Mouse (Mus musculus) small intestine, adult 2 months (tissue): ENCODE measurements around the gene Paip2b. TPM values are rescaled to one million over a fixed set of nuclear protein-coding genes. Genes with fewer than 3 reads are reported as not detected.

Experiments
- H3K27ac ChIP-seq: fragments of 200-500 bp; 2 replicates; pipeline ENCODE4 v1.5.1; 2012; ENCODE audit warnings: low read depth, low read length, control low read depth, inconsistent platforms; ENCODE audit not compliant: insufficient read depth
- H3K27me3 ChIP-seq: fragments of 200-500 bp; 2 replicates; pipeline ENCODE4 v1.6.1; 2012; ENCODE audit warnings: mild to moderate bottlenecking, moderate library complexity, low read length, inconsistent platforms; ENCODE audit not compliant: control insufficient read depth, insufficient read depth
- H3K36me3 ChIP-seq: fragments of 200-500 bp; 2 replicates; pipeline ENCODE4 v1.6.1; 2012; ENCODE audit warnings: mild to moderate bottlenecking, low read length, control low read depth, inconsistent platforms; ENCODE audit not compliant: control insufficient read depth, insufficient read depth
- H3K4me1 ChIP-seq: fragments of 200-500 bp; 2 replicates; pipeline ENCODE4 v1.6.1; 2012; ENCODE audit warnings: low read length, inconsistent platforms, mixed read lengths; ENCODE audit not compliant: control insufficient read depth, insufficient read depth, insufficient read length
- H3K4me3 ChIP-seq: fragments of 200-500 bp; 2 replicates; pipeline ENCODE4 v1.5.1; 2012; ENCODE audit warnings: low read depth, mild to moderate bottlenecking, control low read depth, inconsistent platforms, low read length, moderate library complexity
- CTCF ChIP-seq: fragments of 200-500 bp; IDR thresholded peaks from 2 replicates; pipeline ENCODE4 v1.5.1; 2012; ENCODE audit warnings: low read depth, mild to moderate bottlenecking, control low read depth, inconsistent platforms, low read length, moderate library complexity, mixed read lengths; ENCODE audit not compliant: insufficient replicate concordance, insufficient read length; ENCODE audit errors: extremely low read depth
- POLR2A ChIP-seq: fragments of 200-500 bp; IDR thresholded peaks from 2 replicates; pipeline ENCODE4 v1.6.1; 2012; ENCODE audit warnings: low read depth, mild to moderate bottlenecking, control low read depth, inconsistent platforms, low read length, moderate library complexity
- WGBS: fragments of 180-500 bp; shearing (Covaris S2); methylation state at CpG from one replicate; pipeline ENCODE4 v1.1.7; 2018; 5-methylcytosine and 5-hydroxymethylcytosine counted together
- polyA plus RNA-seq: library from polyadenylated mRNA; depleted of rRNA; stranded (reverse); fragments of >200 nt; gene quantifications from 2 replicates; pipeline ENCODE4 v1.2.3, GENCODE M21; 2012; rRNA removed

Gene Paip2b
- polyA plus RNA-seq: 1.4 TPM in 2 replicates

GRCm38 (mm10) chr6:83831606-83832123 is at the start of gene Paip2b:
Paip2b (minus strand) TSS chr6:83831741.
- H3K27ac ChIP-seq: peak within 1 kb of the TSS; percentile 26; the same call in 1 of the 2 replicates
- H3K4me3 ChIP-seq: peak within 1 kb of the TSS; percentile 74
- TF ChIP-seq POLR2A (peak; percentile 93), CTCF (no peak)
- H3K27me3 ChIP-seq: no peaks in the 10 kb centered on the region
- under 1% methylated on average over 37 of the region's 37 CpGs for WGBS
- H3K36me3 ChIP-seq: no peaks in the 10 kb centered on the region
- peaks cover 2% of the 10 kb centered on the region; the same call in 1 of the 2 replicates for H3K4me1 ChIP-seq

GRCm38 (mm10) chr6:83879815-83880214 is 48.3 kb upstream of the Paip2b start:
- WGBS: 5% methylated on average over 4 of the region's 4 CpGs
- Histone ChIP-seq H3K27ac (no peak overlapping the region), H3K4me1 (no peaks in the 10 kb centered on the region), H3K27me3 (no peaks in the 10 kb centered on the region; the same call in 1 of the 2 replicates), H3K4me3 (no peak overlapping the region), H3K36me3 (no peaks in the 10 kb centered on the region)
- TF ChIP-seq POLR2A (no peak), CTCF (no peak)

GRCm38 (mm10) chr6:83867598-83868585 is 36.4 kb upstream of the Paip2b start:
- no peak overlapping the region for H3K27ac ChIP-seq
- 2% methylated on average over 19 of the region's 19 CpGs for WGBS
- TF ChIP-seq POLR2A: no peak
- no peak for TF ChIP-seq CTCF
- H3K4me1 ChIP-seq: peaks cover 4% of the 10 kb centered on the region
- H3K27me3 ChIP-seq: no peaks in the 10 kb centered on the region
- no peaks in the 10 kb centered on the region for H3K36me3 ChIP-seq
- peak overlapping the region; percentile 76 for H3K4me3 ChIP-seq

- Histone ChIP-seq H3K36me3 (no peaks in the 10 kb centered on the region), H3K4me1 (peaks cover 4% of the 10 kb centered on the region), H3K27me3 (no peaks in the 10 kb centered on the region), H3K4me3 (peak within 1 kb of the TSS; percentile 76), H3K27ac (no peak within 1 kb of the TSS)
- peak; percentile 39; the same call in 1 of the 2 replicates for TF ChIP-seq POLR2A
- TF ChIP-seq CTCF: no peak
- WGBS: under 1% methylated on average over 50 of the region's 50 CpGs
Measured at GRCm38 (mm10) chr6:83866954-83867597, 35.5 kb upstream of the Paip2b start, which contains the start of gene Zfp638. Zfp638 (plus strand) TSS chr6:83867109.

- H3K27me3 ChIP-seq: no peaks in the 10 kb centered on the region
- H3K4me1 ChIP-seq: peaks cover 4% of the 10 kb centered on the region
- no peaks in the 10 kb centered on the region for H3K36me3 ChIP-seq
- H3K27ac ChIP-seq: no peak overlapping the region
- no peak overlapping the region for H3K4me3 ChIP-seq
- TF ChIP-seq CTCF: no peak
- TF ChIP-seq POLR2A: no peak
- WGBS: 29% methylated on average over 4 of the region's 4 CpGs
Measured at GRCm38 (mm10) chr6:83866423-83866822, 34.9 kb upstream of the Paip2b start.

- Histone ChIP-seq H3K27me3 (no peaks in the 10 kb centered on the region), H3K27ac (no peak overlapping the region), H3K36me3 (no peaks in the 10 kb centered on the region), H3K4me1 (peaks cover 4% of the 10 kb centered on the region), H3K4me3 (no peak overlapping the region)
- TF ChIP-seq POLR2A (no peak), CTCF (no peak)
- 73% methylated on average over 4 of the region's 4 CpGs for WGBS
Measured at GRCm38 (mm10) chr6:83863538-83863937, 32.0 kb upstream of the Paip2b start.

- WGBS: 65% methylated on average over 9 of the region's 9 CpGs
- peaks cover 2% of the 10 kb centered on the region; the same call in 1 of the 2 replicates for H3K4me1 ChIP-seq
- TF ChIP-seq CTCF (no peak), POLR2A (no peak)
- H3K4me3 ChIP-seq: no peak overlapping the region
- H3K27ac ChIP-seq: no peak overlapping the region
- H3K27me3 ChIP-seq: no peaks in the 10 kb centered on the region
- no peaks in the 10 kb centered on the region for H3K36me3 ChIP-seq
Measured at GRCm38 (mm10) chr6:83860033-83860432, 28.5 kb upstream of the Paip2b start.
